Mouse (Mus musculus) adrenal gland (tissue): Measurements from ENCODE around the gene Cblc.
"Not testable (repeated sequence)": the region's sequence is repeated elsewhere in the genome, so short reads cannot be mapped to it uniquely, and the experiment has no call there.

ENCODE experiments used
- intact Hi-C: fragments of 180-260 bp; cut with DNase I; formaldehyde crosslinking; loops from one replicate; pipeline ENCODE4 v1.15.1; 2025

The Cblc gene

DNA sequence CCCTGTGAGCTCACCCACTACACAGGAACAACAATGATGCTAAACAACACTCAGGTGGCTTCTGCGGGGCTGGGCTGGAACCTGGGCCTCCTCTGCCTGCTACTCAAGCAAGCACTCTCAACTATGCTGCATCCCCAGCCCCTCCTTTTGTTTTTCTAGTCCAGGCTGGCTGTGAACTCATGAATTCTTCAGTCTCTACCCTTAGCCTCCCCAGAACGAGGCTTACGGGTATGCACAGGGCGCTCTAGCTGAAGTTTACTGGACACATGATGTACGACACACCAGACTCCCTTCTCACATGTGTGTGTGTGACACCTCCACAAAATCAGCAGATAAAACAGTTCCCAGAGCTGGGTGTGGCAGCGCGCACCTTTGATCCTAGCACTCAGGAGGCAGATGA, 22.3 kb upstream of the Cblc start:
- intact Hi-C loops = no loop called here

GRCm38 (mm10) chr7:19818440-19818839, 21.8 kb upstream of the Cblc start:
- intact Hi-C loops = no loop called here

GRCm38 (mm10) chr7:19817382-19818105, 20.9 kb upstream of the Cblc start:
- intact Hi-C loops = no loop called here

- intact Hi-C loops = no loop called here
Observed at GRCm38 (mm10) chr7:19816224-19816771, 19.7 kb upstream of the Cblc start.

DNA sequence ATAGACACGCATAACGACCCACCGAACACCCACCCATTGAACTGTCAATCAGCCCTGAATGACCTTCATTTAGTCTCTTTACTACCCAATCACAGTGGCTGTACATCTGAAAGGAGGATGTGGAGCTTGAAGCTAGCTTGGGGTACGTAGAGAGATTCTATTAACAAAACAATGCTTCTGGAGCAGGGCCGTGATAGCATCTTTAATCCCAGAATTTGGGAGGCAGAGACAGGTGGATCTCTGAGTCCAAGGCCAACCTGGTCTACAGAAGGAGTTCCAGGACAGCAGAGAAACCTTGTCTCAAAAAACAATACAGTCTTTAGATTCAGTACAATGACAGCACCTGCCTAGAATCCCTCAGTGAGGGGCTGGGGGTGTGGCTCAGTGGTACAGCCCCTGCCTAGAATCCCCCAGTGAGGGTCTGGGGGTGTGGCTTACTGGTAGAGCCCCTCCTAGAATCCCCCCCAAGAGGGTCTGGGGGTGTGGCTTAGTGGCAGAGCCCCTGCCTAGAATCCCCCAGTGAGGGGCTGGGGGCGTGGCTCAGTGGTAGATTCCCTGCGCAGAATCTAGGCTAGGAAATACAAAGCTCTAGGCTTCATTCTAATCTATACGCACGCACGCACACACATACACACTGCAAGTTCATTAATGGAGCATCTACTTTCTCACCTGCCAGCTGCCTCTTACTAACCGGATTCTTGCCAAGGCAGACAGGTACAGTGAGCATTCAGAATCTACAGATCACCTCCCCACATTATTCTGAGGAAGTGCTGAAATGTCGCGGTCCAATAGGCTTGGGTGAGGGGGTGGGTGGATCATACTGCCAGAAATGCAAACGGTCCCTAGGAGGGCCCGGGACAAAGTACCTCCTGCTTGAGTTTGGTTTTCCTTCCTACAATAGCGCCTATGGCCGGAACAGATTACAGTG, 19.0 kb upstream of the Cblc start:
- intact Hi-C loops = no loop called here

DNA sequence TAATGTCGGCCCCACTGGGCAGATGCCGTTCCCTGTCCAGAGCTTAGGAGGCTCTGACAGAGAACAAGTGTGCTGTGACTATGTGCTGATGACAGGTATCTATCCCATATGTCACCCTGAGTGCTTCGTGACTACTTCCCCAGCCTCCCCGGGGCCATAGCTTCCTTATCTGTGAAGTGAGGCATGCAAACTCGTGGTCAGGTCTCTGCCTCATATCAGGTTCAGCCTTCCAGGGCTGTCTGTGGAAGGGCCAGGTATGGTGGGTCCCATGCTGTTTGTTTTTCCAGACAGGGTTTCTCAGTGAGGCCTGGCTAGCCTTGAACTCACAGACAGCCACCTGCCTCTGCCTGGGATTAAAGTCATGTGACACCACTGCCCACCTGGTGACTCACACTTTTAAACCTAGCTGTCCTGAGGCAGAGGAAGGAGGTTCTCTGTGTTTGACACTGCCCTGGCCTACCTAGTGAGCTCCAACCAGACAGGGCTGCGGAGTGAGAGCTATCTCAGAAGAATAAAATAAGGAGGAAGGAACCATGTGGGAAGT, 17.0 kb upstream of the Cblc start:
- intact Hi-C loops = no loop called here

GRCm38 (mm10) chr7:19813161-19813560, 16.6 kb upstream of the Cblc start:
- intact Hi-C loops = no loop called here

DNA sequence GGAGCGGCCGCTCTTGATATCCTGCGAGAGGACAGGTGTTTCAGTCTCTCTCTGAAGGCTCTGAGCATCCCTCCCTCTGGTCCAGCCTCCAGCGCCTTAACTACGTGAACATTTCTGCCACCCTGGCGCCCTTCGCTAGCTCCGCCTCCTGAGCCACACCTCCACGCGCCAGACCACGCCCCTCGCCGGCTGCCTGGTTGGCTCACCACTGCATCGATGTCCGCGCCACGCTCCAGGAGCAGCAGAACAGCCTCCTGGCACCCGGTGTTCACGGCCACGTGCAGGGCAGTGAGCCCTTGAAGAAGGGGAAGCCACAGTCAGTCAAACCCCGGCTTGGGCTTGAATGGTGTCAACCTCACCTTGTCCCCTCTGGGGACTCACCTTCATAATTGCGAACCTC, 14.5 kb upstream of the Cblc start:
- intact Hi-C loops = no loop called here

DNA sequence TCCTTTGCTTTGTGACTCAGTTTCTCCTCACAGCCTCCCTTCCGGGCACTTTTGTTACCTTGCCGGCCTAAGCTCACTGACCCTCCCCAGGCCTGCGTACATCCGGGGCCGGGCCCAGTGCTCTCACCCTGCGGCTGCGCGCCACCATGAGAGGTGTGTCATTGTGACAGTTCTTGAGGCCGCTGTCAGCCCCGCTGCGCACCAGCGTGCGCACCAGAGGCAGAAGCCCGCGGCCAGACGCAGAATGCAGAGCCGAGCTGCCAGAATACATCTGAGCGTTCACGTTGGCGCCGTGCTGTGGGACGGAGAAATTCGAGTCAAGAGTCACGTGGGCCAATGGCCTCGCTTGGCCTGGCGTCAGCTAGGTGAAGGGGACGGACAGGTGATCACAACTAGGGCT, 12.8 kb upstream of the Cblc start:
- intact Hi-C loops = no loop called here

GRCm38 (mm10) chr7:19806356-19806969, 9.9 kb upstream of the Cblc start:
- intact Hi-C loops = no loop called here

GRCm38 (mm10) chr7:19802995-19803394, 6.4 kb upstream of the Cblc start:
- intact Hi-C loops = no loop called here

GRCm38 (mm10) chr7:19800764-19801163, 4.2 kb upstream of the Cblc start:
- intact Hi-C loops = loop anchor here (2.0 kb wide), 1 partner anchor 72 kb away; no protein-coding TSS in a partner anchor

DNA sequence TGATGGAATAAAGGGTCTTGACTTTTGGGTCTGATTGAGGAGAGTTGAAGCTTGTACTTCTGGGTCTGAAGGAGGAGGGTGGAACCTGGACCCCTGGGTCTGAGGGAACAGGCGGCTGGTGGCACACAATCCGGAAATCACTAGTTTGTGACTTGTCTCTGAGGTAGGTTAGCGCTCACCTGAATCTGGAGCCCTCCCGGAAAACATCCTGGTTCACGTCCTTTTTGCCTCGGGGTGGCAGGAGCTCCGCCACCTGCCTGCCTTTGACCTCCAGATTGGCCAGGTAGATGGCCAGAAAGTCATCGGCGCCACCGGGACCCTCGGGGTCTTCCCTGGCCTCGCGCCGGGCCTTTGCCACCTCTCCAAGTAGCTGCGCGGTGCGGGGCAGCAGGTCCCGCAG, 355 bp downstream of the Cblc start:
- intact Hi-C loops = no loop called here

DNA sequence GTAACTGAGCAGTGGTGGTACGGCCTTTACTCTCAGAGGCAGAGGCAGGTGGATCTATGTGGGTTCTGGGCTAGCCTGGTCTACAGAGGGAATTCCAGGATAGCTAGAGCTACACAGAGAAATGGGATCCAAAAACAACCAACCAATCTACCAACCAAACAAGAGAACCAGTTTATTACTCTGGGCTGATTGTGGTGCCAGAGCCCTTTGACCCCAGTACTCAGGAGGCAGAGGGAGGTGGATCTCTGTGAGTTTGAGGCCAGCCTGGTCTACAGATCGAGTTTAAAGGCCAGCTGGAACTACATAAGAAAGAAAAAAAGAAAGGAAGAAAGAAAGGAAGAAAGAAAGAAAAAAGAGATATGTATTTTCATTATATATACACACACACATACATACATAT, 1.4 kb downstream of the Cblc start:
- intact Hi-C loops = no loop called here

GRCm38 (mm10) chr7:19792701-19793630, 3.6 kb downstream of the Cblc start:
- intact Hi-C loops = no loop called here

- intact Hi-C loops = not testable (repeated sequence)
Observed at GRCm38 (mm10) chr7:19791504-19791903, 5.1 kb downstream of the Cblc start.

- intact Hi-C loops = loop anchor here (2.0 kb wide), 1 partner anchor 35 kb away; no protein-coding TSS in a partner anchor
Observed at GRCm38 (mm10) chr7:19789904-19790347, 6.7 kb downstream of the Cblc start.

- intact Hi-C loops = no loop called here
Observed at GRCm38 (mm10) chr7:19785874-19786458, 10.6 kb downstream of the Cblc start.

GRCm38 (mm10) chr7:19784764-19785535, 11.7 kb downstream of the Cblc start:
- intact Hi-C loops = no loop called here
